Mouse (Mus musculus) right cerebral cortex, adult 18-20 months (tissue): ENCODE results near the gene Gm4297.
"Not testable (repeated sequence)": the region's sequence is repeated elsewhere in the genome, so short reads cannot be mapped to it uniquely, and the experiment has no call there.

Experiments
- DNase-seq: peaks from one replicate; pipeline ENCODE4 v3.0.0; 2022; ENCODE audit warnings: mixed read lengths

The Gm4297 gene

GRCm38 (mm10) chrX:24574795-24575194, at the start of gene Gm4297:
Gene Gm4297, minus strand, starts transcription at chrX:24574895.
- not testable (repeated sequence) for DNase-seq
